Mouse (Mus musculus) liver, embryonic 13.5 days (tissue): Measurements from ENCODE around the gene Slc31a1. TPM values are rescaled to one million over a fixed set of nuclear protein-coding genes. Genes with fewer than 3 reads are reported as not detected.

ENCODE experiments used
- ATAC-seq: fragments of 200-750 bp; cut with Nextera tagmentation; 2 replicates; pipeline ENCODE4 v1.8.0; 2017; ENCODE audit warnings: low read depth, mild to moderate bottlenecking, moderate number of reproducible peaks, moderate library complexity
- DNase-seq: peaks from one replicate; pipeline ENCODE4 v3.0.0; 2022
- H3K27ac ChIP-seq: fragments of 300-500 bp; sonication (generic); 2 replicates; pipeline ENCODE4 v1.5.1; 2015; ENCODE audit warnings: moderate library complexity, mild to moderate bottlenecking, inconsistent platforms
- H3K27me3 ChIP-seq: fragments of 300-500 bp; sonication (generic); 2 replicates; pipeline ENCODE4 v1.6.1; 2015; ENCODE audit warnings: mild to moderate bottlenecking, inconsistent platforms
- H3K36me3 ChIP-seq: fragments of 300-500 bp; sonication (generic); 2 replicates; pipeline ENCODE4 v1.6.1; 2015; ENCODE audit warnings: mild to moderate bottlenecking, inconsistent platforms
- H3K4me1 ChIP-seq: fragments of 300-500 bp; sonication (generic); replicated peaks from 2 replicates; pipeline ENCODE4 v1.6.1; 2015; ENCODE audit warnings: inconsistent platforms
- H3K4me2 ChIP-seq: fragments of 300-500 bp; sonication (generic); 2 replicates; pipeline ENCODE4 v1.6.1; 2015; ENCODE audit warnings: inconsistent platforms, mild to moderate bottlenecking, moderate library complexity
- H3K4me3 ChIP-seq: fragments of 300-500 bp; sonication (generic); replicated peaks from 2 replicates; pipeline ENCODE4 v1.5.1; 2015; ENCODE audit warnings: mild to moderate bottlenecking, inconsistent platforms
- H3K9ac ChIP-seq: fragments of 300-500 bp; sonication (generic); 2 replicates; pipeline ENCODE4 v1.6.1; 2015; ENCODE audit warnings: mild to moderate bottlenecking, inconsistent platforms
- H3K9me3 ChIP-seq: fragments of 300-500 bp; sonication (generic); replicated peaks from 2 replicates; pipeline ENCODE4 v1.6.1; 2016; ENCODE audit warnings: inconsistent platforms
- WGBS: fragments of 180-500 bp; shearing (Covaris S2); methylation state at CpG from one replicate; pipeline ENCODE4 v1.1.7; 2015; ENCODE audit not compliant: insufficient replicate concordance; 5-methylcytosine and 5-hydroxymethylcytosine counted together
- polyA plus RNA-seq: library from polyadenylated mRNA; unstranded; fragments of >200 nt; fragmentation: Nextera tagmentation; extraction: Ambion mirVana; gene quantifications from 2 replicates; pipeline ENCODE4 v1.2.1, GENCODE M21; 2015

Slc31a1 gene
- polyA plus RNA-seq, result 39.0 and 48.8 TPM in 2 replicates

- H3K4me2 ChIP-seq, result peak within 1 kb of the TSS; percentile 95
- WGBS, result under 1% methylated on average over 51 of the region's 51 CpGs
- peak within 1 kb of the TSS; percentile 89 for H3K9ac ChIP-seq
- H3K4me3 ChIP-seq, result peak within 1 kb of the TSS; percentile 89
- peaks cover 7% of the 10 kb centered on the region; the same call in 1 of the 2 replicates for H3K36me3 ChIP-seq
- DNase-seq, result peak; percentile 97
- ATAC-seq, result peak; percentile 99
- no peaks in the 10 kb centered on the region for H3K9me3 ChIP-seq
- H3K4me1 ChIP-seq, result peaks cover 49% of the 10 kb centered on the region
- peak within 1 kb of the TSS; percentile 85 for H3K27ac ChIP-seq
- no peaks in the 10 kb centered on the region for H3K27me3 ChIP-seq
Observed at GRCm38 (mm10) chr4:62360088-62360804, at the start of gene Slc31a1, which contains the start of gene Fkbp15. TSS of gene Slc31a1 (plus strand) at chr4:62360727. TSS of gene Fkbp15 (minus strand) at chr4:62360548.

- WGBS, result 82% methylated on average over 2 of the region's 2 CpGs
- no peaks in the 10 kb centered on the region for H3K4me1 ChIP-seq
- DNase-seq, result no peak
- ATAC-seq, result no peak
- peaks cover 52% of the 10 kb centered on the region for H3K36me3 ChIP-seq
- no peaks in the 10 kb centered on the region for H3K9me3 ChIP-seq
- no peak overlapping the region for H3K9ac ChIP-seq
- no peak overlapping the region for H3K4me2 ChIP-seq
- no peak overlapping the region for H3K27ac ChIP-seq
- no peak overlapping the region for H3K4me3 ChIP-seq
- no peaks in the 10 kb centered on the region for H3K27me3 ChIP-seq
Observed at GRCm38 (mm10) chr4:62312821-62313220, 47.7 kb upstream of the Slc31a1 start.

GRCm38 (mm10) chr4:62313641-62314211 is 46.8 kb upstream of the Slc31a1 start:
- H3K9ac ChIP-seq, result no peak overlapping the region
- no peak overlapping the region; the same call in 1 of the 2 replicates for H3K27ac ChIP-seq
- WGBS, result 64% methylated on average over 9 of the region's 9 CpGs
- DNase-seq (no peak), ATAC-seq (no peak)
- no peak overlapping the region for H3K4me3 ChIP-seq
- no peaks in the 10 kb centered on the region for H3K4me1 ChIP-seq
- H3K4me2 ChIP-seq, result no peak overlapping the region
- no peaks in the 10 kb centered on the region for H3K27me3 ChIP-seq
- H3K36me3 ChIP-seq, result peaks cover 57% of the 10 kb centered on the region
- no peaks in the 10 kb centered on the region for H3K9me3 ChIP-seq

GRCm38 (mm10) chr4:62314516-62314915 is 46.0 kb upstream of the Slc31a1 start:
- H3K4me1 ChIP-seq, result no peaks in the 10 kb centered on the region
- H3K27ac ChIP-seq, result no peak overlapping the region; the same call in 1 of the 2 replicates
- H3K4me2 ChIP-seq, result no peak overlapping the region
- 80% methylated on average over 3 of the region's 3 CpGs for WGBS
- no peaks in the 10 kb centered on the region for H3K27me3 ChIP-seq
- no peak for ATAC-seq
- H3K9ac ChIP-seq, result no peak overlapping the region
- H3K36me3 ChIP-seq, result peaks cover 65% of the 10 kb centered on the region
- no peak overlapping the region for H3K4me3 ChIP-seq
- DNase-seq, result no peak
- no peaks in the 10 kb centered on the region for H3K9me3 ChIP-seq

- 68% methylated on average over 2 of the region's 2 CpGs for WGBS
- DNase-seq, result no peak
- Histone ChIP-seq H3K27me3 (no peaks in the 10 kb centered on the region), H3K9ac (no peak overlapping the region), H3K4me1 (no peaks in the 10 kb centered on the region), H3K9me3 (no peaks in the 10 kb centered on the region), H3K4me3 (no peak overlapping the region), H3K36me3 (peaks cover 75% of the 10 kb centered on the region), H3K4me2 (no peak overlapping the region), H3K27ac (no peak overlapping the region)
- ATAC-seq, result no peak
Observed at GRCm38 (mm10) chr4:62316456-62316855, 44.1 kb upstream of the Slc31a1 start.

- no peaks in the 10 kb centered on the region for H3K4me1 ChIP-seq
- ATAC-seq, result no peak
- H3K9me3 ChIP-seq, result no peaks in the 10 kb centered on the region
- 52% methylated on average over 1 of the region's 1 CpGs for WGBS
- H3K4me3 ChIP-seq, result no peak overlapping the region
- H3K36me3 ChIP-seq, result peaks cover 77% of the 10 kb centered on the region
- H3K9ac ChIP-seq, result no peak overlapping the region
- H3K27ac ChIP-seq, result no peak overlapping the region
- DNase-seq, result no peak
- H3K4me2 ChIP-seq, result no peak overlapping the region
- H3K27me3 ChIP-seq, result no peaks in the 10 kb centered on the region
Observed at GRCm38 (mm10) chr4:62318294-62318693, 42.2 kb upstream of the Slc31a1 start.

GRCm38 (mm10) chr4:62322684-62323083 is 37.8 kb upstream of the Slc31a1 start:
- no peak overlapping the region for H3K4me2 ChIP-seq
- no peak overlapping the region for H3K27ac ChIP-seq
- DNase-seq, result no peak
- H3K9me3 ChIP-seq, result no peaks in the 10 kb centered on the region
- no peak for ATAC-seq
- H3K9ac ChIP-seq, result no peak overlapping the region
- no peaks in the 10 kb centered on the region for H3K4me1 ChIP-seq
- no peaks in the 10 kb centered on the region for H3K27me3 ChIP-seq
- 51% methylated on average over 3 of the region's 3 CpGs for WGBS
- peaks cover 88% of the 10 kb centered on the region for H3K36me3 ChIP-seq
- no peak overlapping the region for H3K4me3 ChIP-seq

GRCm38 (mm10) chr4:62326111-62326510 is 34.4 kb upstream of the Slc31a1 start:
- peaks cover 81% of the 10 kb centered on the region for H3K36me3 ChIP-seq
- DNase-seq, result no peak

GRCm38 (mm10) chr4:62328941-62329660 is 31.4 kb upstream of the Slc31a1 start:
- no peak overlapping the region for H3K4me2 ChIP-seq
- H3K4me1 ChIP-seq, result peaks cover 16% of the 10 kb centered on the region
- WGBS, result 22% methylated on average over 6 of the region's 6 CpGs
- peak overlapping the region; percentile 6 for H3K27ac ChIP-seq
- H3K27me3 ChIP-seq, result no peaks in the 10 kb centered on the region
- H3K36me3 ChIP-seq, result peaks cover 77% of the 10 kb centered on the region
- DNase-seq (no peak), ATAC-seq (peak; percentile 47)
- H3K9ac ChIP-seq, result no peak overlapping the region
- H3K4me3 ChIP-seq, result no peak overlapping the region
- H3K9me3 ChIP-seq, result no peaks in the 10 kb centered on the region

More at GRCm38 (mm10) chr4:62326111-62326510, 34.4 kb upstream of the Slc31a1 start:
- Histone ChIP-seq H3K9ac (no peak overlapping the region), H3K4me2 (no peak overlapping the region), H3K27ac (no peak overlapping the region), H3K27me3 (no peaks in the 10 kb centered on the region), H3K9me3 (no peaks in the 10 kb centered on the region), H3K4me3 (no peak overlapping the region), H3K4me1 (peaks cover 16% of the 10 kb centered on the region)
- ATAC-seq, result no peak

- Histone ChIP-seq H3K36me3 (peaks cover 82% of the 10 kb centered on the region), H3K9me3 (no peaks in the 10 kb centered on the region), H3K9ac (no peak overlapping the region), H3K4me3 (no peak overlapping the region), H3K27me3 (no peaks in the 10 kb centered on the region), H3K27ac (no peak overlapping the region), H3K4me2 (no peak overlapping the region), H3K4me1 (peaks cover 16% of the 10 kb centered on the region)
- no peak for ATAC-seq
- 78% methylated on average over 5 of the region's 5 CpGs for WGBS
- DNase-seq, result no peak
Observed at GRCm38 (mm10) chr4:62331977-62332376, 28.6 kb upstream of the Slc31a1 start.

GRCm38 (mm10) chr4:62338536-62338935 is 22.0 kb upstream of the Slc31a1 start:
- Histone ChIP-seq H3K9ac (no peak overlapping the region), H3K27me3 (no peaks in the 10 kb centered on the region), H3K4me1 (no peaks in the 10 kb centered on the region), H3K4me3 (no peak overlapping the region), H3K27ac (no peak overlapping the region), H3K9me3 (no peaks in the 10 kb centered on the region), H3K36me3 (peaks cover 75% of the 10 kb centered on the region), H3K4me2 (no peak overlapping the region)
- 83% methylated on average over 5 of the region's 5 CpGs for WGBS
- no peak for ATAC-seq
- DNase-seq, result no peak
